Mouse (Mus musculus) heart, adult 2 months (tissue): Measurements from ENCODE around the gene Ppt2. TPM values are rescaled to one million over a fixed set of nuclear protein-coding genes. Genes with fewer than 3 reads are reported as not detected.

Experiments
- DNase-seq, 2 experiments: peaks; one replicate each; pipeline ENCODE4 v3.0.0; 2021
- H3K27ac ChIP-seq: fragments of 200-600 bp; 2 replicates; pipeline ENCODE4 v1.8.1; 2022
- H3K27me3 ChIP-seq: fragments of 200-500 bp; 2 replicates; pipeline ENCODE4 v1.6.1; 2012; ENCODE audit warnings: mild to moderate bottlenecking, low read length, inconsistent platforms, mixed read lengths; ENCODE audit not compliant: control insufficient read depth, insufficient read depth
- H3K36me3 ChIP-seq: fragments of 200-500 bp; 2 replicates; pipeline ENCODE4 v1.6.1; 2012; ENCODE audit warnings: low read length, inconsistent platforms; ENCODE audit not compliant: control insufficient read depth, insufficient read depth
- H3K4me1 ChIP-seq: fragments of 200-500 bp; 2 replicates; pipeline ENCODE4 v1.6.1; 2011; ENCODE audit warnings: low read length; ENCODE audit not compliant: control insufficient read depth, insufficient read depth
- H3K4me3 ChIP-seq: fragments of 200-600 bp; 2 replicates; pipeline ENCODE4 v1.8.1; 2022
- H3K79me2 ChIP-seq: fragments of 200-500 bp; replicated peaks from 2 replicates; pipeline ENCODE4 v1.6.1; 2012; ENCODE audit warnings: mild to moderate bottlenecking, inconsistent platforms, low read length, moderate library complexity, mixed read lengths; ENCODE audit not compliant: control insufficient read depth, insufficient read depth
- H3K9ac ChIP-seq: fragments of 200-500 bp; 2 replicates; pipeline ENCODE4 v1.6.1; 2012; ENCODE audit warnings: low read depth, mild to moderate bottlenecking, control low read depth, inconsistent platforms, low read length, mixed read lengths
- CTCF ChIP-seq: fragments of 200-600 bp; IDR thresholded peaks from 2 replicates; pipeline ENCODE4 v1.8.1; 2022; ENCODE audit warnings: antibody characterized with exemption, mild to moderate bottlenecking, moderate library complexity
- EP300 ChIP-seq: fragments of 200-500 bp; IDR thresholded peaks from 2 replicates; pipeline ENCODE4 v1.6.1; 2011; ENCODE audit warnings: low read depth, low read length, control low read depth; ENCODE audit not compliant: insufficient read depth
- POLR2A ChIP-seq: fragments of 200-500 bp; IDR thresholded peaks from 2 replicates; pipeline ENCODE4 v1.6.1; 2011; ENCODE audit warnings: mild to moderate bottlenecking, low read depth, low read length, control low read depth; ENCODE audit not compliant: insufficient read depth
- WGBS: fragments of 180-500 bp; shearing (Covaris S2); methylation state at CpG from one replicate; pipeline ENCODE4 v1.1.7; 2018; 5-methylcytosine and 5-hydroxymethylcytosine counted together
- intact Hi-C: fragments of 180-260 bp; cut with DNase I; formaldehyde crosslinking; loops from one replicate; pipeline ENCODE4 v1.15.1; 2025
- polyA plus RNA-seq: library from polyadenylated mRNA; depleted of rRNA; stranded (reverse); fragments of >200 nt; gene quantifications from 2 replicates; pipeline ENCODE4 v1.2.3, GENCODE M21; 2012
- total RNA-seq, 2 experiments: library from RNA; stranded (reverse); gene quantifications; 2 replicates each; pipeline ENCODE4 v1.2.3; 2021

Ppt2 gene
- total and polyA plus RNA-seq, 3 experiments = 50.5 to 63.9 (median 53.0) TPM

DNA sequence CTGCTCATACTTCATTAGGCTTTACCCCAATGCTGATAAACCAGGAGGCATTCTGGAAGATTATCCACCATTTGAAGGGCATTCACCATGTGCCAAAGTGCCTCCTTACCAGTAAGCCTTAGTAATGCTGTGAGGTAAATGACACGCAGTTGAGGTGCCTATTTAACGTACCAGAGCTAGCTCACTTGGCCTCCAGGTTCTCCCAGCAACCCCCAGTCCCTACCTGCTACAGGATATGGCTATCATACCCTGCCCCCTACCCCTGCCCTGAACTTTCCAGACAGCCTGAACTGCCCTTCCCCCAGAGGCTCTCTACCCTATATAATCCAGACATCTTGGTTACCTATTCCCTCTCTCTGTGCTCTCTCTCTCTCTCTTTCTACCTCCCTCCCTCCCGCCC, 39.5 kb downstream of the Ppt2 start:
- no peak overlapping the region for H3K4me3 ChIP-seq

DNA sequence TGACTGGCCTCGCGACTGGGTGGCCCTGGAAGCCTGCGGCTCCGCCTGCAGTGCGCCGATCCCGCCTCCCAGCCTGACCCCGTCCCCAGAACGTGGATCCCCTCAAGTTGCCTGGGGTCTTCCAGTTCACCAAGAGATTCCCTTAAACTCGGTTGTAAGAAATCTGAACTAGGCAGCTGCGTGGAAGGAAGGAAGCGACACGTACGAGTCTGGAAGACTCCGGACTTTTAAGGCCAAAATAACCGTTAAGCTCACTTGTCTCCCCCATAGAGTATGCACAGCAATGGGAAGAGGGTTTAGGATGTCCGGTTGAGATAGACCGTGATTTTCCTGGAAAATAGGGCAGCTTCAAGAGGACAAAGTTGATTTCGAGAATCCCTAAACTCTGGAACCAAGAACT, 40.5 kb downstream of the Ppt2 start:
- Histone ChIP-seq H3K27me3 (no peaks in the 10 kb centered on the region), H3K4me3 (peak overlapping the region; percentile 74), H3K9ac (peak overlapping the region; percentile 94), H3K36me3 (no peaks in the 10 kb centered on the region), H3K27ac (peak overlapping the region; percentile 89), H3K4me1 (peaks cover 16% of the 10 kb centered on the region), H3K79me2 (no peaks in the 10 kb centered on the region)
- WGBS = 1% methylated on average over 19 of the region's 19 CpGs
- intact Hi-C loops = no loop called here
- TF ChIP-seq CTCF (no peak), EP300 (no peak), POLR2A (no peak; the same call in 1 of the 2 replicates)
- peak in 1 of 2 experiments; percentile 32 for DNase-seq

More for the DNA sequence above, 39.5 kb downstream of the Ppt2 start:
- Histone ChIP-seq H3K4me1 (peaks cover 20% of the 10 kb centered on the region), H3K27me3 (no peaks in the 10 kb centered on the region), H3K9ac (no peak overlapping the region), H3K79me2 (no peaks in the 10 kb centered on the region), H3K27ac (no peak overlapping the region), H3K36me3 (no peaks in the 10 kb centered on the region)
- DNase-seq = no peak
- intact Hi-C loops = no loop called here
- 61% methylated on average over 3 of the region's 3 CpGs for WGBS
- TF ChIP-seq CTCF = no peak
- no peak for TF ChIP-seq EP300
- peak; percentile 55 for TF ChIP-seq POLR2A

DNA sequence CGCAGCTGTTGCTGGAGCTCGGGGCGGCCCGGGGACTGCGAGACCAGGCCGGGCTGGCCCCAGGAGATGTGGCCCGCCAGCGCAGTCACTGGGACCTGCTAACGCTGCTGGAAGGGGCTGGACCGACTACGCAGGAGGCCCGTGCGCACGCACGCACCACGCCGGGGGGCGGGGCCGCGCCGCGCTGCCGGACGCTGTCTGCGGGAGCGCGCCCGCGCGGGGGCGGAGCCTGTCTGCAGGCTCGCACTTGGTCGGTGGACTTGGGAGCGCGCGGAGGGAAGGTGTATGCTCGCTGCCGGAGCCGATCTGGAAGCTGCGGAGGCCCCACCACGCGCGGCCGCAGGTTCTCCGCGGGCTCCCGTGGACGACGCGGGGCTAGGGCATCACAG, 40.9 kb downstream of the Ppt2 start:
- peak overlapping the region; percentile 89 for H3K27ac ChIP-seq
- no peaks in the 10 kb centered on the region for H3K79me2 ChIP-seq
- no peaks in the 10 kb centered on the region for H3K27me3 ChIP-seq
- H3K4me3 ChIP-seq = peak overlapping the region; percentile 74
- no peak for TF ChIP-seq CTCF
- peak; percentile 93 for TF ChIP-seq POLR2A
- TF ChIP-seq EP300 = 0 out of 2 replicates have a peak, but pooled peaks have one; percentile 38
- H3K36me3 ChIP-seq = no peaks in the 10 kb centered on the region
- peak; percentile 99 for DNase-seq
- H3K9ac ChIP-seq = peak overlapping the region; percentile 94
- intact Hi-C loops = no loop called here
- WGBS = under 1% methylated on average over 50 of the region's 50 CpGs
- peaks cover 16% of the 10 kb centered on the region for H3K4me1 ChIP-seq

DNA sequence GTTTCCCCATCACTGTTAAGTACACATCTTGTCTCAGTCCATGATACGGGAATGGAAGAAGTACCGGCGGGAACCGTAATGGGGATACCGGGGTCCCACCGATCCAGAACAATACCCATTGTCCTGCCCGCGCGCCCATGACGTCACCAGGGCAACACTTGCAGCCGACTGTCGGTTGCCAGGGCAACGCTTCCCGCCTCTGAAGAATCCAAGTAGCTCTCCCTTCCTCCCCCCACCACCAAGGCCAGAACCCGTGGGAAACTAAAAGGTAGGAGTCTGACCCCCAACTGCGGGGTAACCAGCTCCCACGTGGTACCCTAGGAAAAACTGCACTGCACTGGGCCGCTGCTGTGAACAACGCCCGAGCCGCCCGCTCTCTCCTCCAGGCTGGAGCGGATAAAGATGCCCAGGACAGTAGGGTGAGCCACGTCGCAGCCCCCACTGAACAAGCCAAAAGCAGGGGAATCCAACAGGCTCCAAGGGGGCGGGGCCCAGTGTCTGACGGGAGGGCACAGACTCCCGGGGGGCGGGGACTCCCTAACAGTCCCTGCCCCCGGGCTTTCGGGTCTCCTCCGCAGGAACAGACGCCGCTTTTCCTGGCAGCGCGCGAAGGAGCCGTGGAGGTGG, 41.4 kb downstream of the Ppt2 start:
- peak; percentile 21; the same call in 1 of the 2 replicates for TF ChIP-seq POLR2A
- TF ChIP-seq CTCF = no peak
- TF ChIP-seq EP300 = no peak; the same call in 1 of the 2 replicates
- Histone ChIP-seq H3K9ac (peak overlapping the region; percentile 83), H3K4me3 (peak overlapping the region; percentile 74), H3K27me3 (no peaks in the 10 kb centered on the region), H3K4me1 (peaks cover 16% of the 10 kb centered on the region), H3K79me2 (no peaks in the 10 kb centered on the region), H3K36me3 (no peaks in the 10 kb centered on the region), H3K27ac (peak overlapping the region; percentile 89)
- DNase-seq = peak; percentile 81 to 86
- under 1% methylated on average over 38 of the region's 38 CpGs for WGBS
- intact Hi-C loops = no loop called here

DNA sequence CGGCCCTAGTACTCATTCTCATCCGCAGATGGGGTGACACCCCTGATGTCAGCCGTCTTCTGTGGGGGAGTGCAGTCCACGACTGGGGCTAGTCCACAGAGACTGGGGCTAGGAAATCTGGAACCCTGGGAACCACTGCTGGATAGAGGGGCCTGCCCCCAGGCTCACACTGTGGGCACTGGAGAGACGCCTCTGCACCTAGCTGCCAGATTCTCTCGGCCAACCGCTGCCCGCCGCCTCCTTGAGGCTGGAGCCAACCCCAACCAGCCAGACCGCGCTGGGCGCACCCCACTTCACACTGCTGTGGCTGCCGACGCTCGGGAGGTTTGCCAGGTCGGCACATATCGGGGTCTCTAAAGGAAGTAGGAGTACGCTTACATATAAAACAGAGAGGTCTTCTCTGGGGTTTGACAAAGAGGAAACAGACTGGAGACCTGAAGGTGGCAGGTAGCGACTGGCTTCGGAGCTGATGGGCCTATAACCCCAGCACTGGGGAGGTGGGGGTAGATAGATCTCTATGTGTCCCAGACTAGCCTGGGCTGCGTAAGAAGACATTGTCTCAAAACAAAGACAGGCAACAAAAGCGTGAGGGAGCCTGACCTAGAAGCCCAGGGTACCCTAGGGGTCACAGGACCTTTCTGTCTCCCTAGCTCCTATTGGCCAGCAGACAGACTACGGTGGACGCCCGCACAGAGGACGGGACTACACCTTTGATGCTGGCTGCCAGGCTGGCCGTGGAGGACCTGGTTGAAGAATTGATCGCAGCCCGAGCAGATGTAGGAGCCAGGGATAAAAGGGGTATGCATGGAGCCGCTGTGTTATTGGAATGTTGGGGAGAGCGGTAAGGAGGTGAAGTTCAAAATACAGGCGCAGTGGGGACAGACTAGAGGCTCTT, 42.2 kb downstream of the Ppt2 start:
- intact Hi-C loops = no loop called here
- H3K9ac ChIP-seq = 0 out of 2 replicates have a peak overlapping the region, but pooled peaks have one; percentile 83
- peaks cover 14% of the 10 kb centered on the region for H3K4me1 ChIP-seq
- H3K4me3 ChIP-seq = peak overlapping the region; percentile 74
- no peak for DNase-seq
- H3K27ac ChIP-seq = peak overlapping the region; percentile 89
- WGBS = 43% methylated on average over 32 of the region's 32 CpGs
- H3K36me3 ChIP-seq = no peaks in the 10 kb centered on the region
- no peaks in the 10 kb centered on the region for H3K79me2 ChIP-seq
- no peak for TF ChIP-seq EP300
- TF ChIP-seq CTCF = no peak
- no peak for TF ChIP-seq POLR2A
- H3K27me3 ChIP-seq = no peaks in the 10 kb centered on the region
